Mouse (Mus musculus): ENCODE results near the gene Bsn.

The Bsn gene

DNA sequence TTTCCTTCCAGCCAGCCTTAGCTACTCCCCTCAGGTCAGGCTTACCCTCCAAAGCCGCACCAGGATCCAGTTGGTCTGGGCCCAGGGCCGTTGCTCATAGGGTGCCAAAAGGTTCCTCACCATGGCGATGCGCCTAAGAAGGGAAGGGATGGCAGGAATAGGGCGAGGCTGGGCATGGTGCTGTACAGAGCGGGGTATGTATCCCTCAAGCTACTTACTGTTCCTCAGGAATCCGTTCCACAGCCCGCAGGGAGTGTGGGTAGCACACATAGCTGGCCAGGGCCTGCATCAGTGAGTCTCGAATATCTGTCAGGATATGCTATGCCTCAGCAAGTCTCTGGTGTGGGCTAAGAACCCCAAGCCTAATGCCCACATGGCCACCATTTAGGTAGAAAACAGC lies 131.9 kb downstream of the Bsn start:
- Histone ChIP-seq H3K27me3 (ENCODE audit: control insufficient read depth, insufficient read depth, low read length, poor library complexity, severe bottlenecking) (no peaks in the 10 kb centered on the region), H3K36me3 (ENCODE audit: control insufficient read depth, insufficient read depth, low read length, poor library complexity, severe bottlenecking) (peaks cover 18% of the 10 kb centered on the region)
- no peak for DNase-seq (ENCODE audit: low read depth, low spot score)

DNA sequence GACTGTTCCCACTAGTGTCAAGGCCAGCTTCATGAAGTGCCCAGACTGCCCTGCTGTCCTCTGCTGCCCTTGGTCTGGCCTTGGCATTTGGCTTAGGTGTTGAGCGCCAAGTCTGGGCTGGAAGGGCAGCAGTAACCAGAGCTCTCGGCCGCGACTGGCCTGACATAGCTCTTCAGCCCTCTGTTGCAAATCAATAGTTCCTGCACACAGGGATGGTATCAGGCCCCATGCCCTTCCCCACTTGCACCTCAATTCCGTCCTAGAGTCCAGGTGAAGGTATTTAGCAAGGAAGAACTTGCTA lies 133.0 kb downstream of the Bsn start:
- peaks cover 16% of the 10 kb centered on the region for H3K36me3 ChIP-seq (ENCODE audit: control insufficient read depth, insufficient read depth, low read length, poor library complexity, severe bottlenecking)
- DNase-seq (ENCODE audit: low read depth, low spot score), result no peak
- no peaks in the 10 kb centered on the region for H3K27me3 ChIP-seq (ENCODE audit: control insufficient read depth, insufficient read depth, low read length, poor library complexity, severe bottlenecking)

DNA sequence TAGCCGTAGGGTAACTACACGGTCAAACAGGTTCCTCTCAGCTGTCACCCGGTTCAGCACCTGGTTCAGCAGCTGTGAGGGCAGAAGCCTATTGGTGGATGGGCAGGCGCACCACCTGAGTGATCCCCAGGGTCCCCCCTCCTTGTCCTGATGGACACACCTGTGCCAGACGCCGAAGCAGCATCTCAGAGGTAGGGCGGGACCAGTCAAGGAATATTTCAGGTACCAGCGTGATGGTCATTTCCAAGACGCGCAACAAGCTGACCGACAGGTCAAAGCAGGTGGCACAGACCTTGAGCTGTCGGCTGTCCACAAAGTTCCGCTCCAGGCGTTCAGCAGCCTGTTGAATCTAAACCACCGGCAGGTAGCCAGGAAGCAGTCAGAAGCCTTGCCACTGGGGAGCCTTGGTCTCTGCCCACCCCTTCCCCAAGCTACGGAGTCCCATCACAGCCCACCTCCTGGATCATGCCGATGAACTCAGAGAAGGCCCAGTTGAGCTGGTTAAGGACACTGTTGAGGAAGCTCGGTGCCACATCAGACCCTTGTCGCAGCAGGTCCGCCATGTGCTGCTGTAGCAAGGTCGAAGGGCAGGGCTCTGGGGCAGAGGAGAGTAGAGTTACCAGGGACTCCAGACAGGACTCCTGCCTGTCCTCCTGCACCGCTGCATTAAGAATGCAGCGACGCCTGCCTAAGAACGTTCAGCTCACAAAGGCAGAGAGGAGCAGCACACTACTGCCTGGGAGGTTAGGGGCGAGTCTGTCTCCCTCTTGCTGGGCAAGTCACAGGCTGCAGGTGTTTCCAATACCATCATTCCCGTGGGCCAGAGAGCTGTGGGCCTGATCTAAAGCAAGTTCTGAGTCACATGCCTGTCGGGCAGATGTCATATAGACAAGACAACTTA lies 133.6 kb downstream of the Bsn start:
- no peak for DNase-seq (ENCODE audit: low read depth, low spot score)
- H3K27me3 ChIP-seq (ENCODE audit: control insufficient read depth, insufficient read depth, low read length, poor library complexity, severe bottlenecking), result no peaks in the 10 kb centered on the region

DNA sequence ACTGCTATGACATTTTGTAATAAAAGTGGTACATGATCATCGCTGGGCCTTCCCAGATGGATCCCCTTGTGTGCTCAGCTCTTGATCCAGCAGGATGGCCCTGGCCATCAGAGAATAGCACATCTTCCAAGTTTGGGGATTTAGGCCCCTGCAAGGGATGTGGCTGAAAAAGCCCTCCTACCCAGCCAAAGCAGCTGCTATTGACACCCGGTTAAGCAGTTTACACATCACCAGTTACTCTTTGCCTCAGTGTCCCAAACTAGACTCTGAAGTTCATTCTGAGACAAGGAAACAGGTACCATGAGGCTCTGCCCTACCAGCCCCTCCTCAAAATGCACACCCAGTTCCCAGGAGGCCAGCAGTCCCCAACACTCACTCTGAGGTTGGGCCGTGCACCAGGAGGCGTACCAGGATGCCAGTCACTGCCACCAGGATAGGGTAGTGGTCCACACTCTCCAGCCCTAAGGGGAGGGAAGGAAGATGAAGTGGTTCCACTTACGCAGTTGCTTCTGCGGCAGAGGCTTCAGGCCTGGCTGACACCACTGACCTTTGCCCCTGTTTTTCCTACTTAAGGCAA lies 134.4 kb downstream of the Bsn start:
- peaks cover 14% of the 10 kb centered on the region for H3K36me3 ChIP-seq (ENCODE audit: control insufficient read depth, insufficient read depth, low read length, poor library complexity, severe bottlenecking)

More for the DNA sequence above, 133.6 kb downstream of the Bsn start:
- peaks cover 12% of the 10 kb centered on the region for H3K36me3 ChIP-seq (ENCODE audit: control insufficient read depth, insufficient read depth, low read length, poor library complexity, severe bottlenecking)

GRCm38 (mm10) chr9:108055061-108055460 lies 135.1 kb downstream of the Bsn start:
- Histone ChIP-seq H3K36me3 (ENCODE audit: control insufficient read depth, insufficient read depth, low read length, poor library complexity, severe bottlenecking) (peaks cover 12% of the 10 kb centered on the region), H3K27me3 (ENCODE audit: control insufficient read depth, insufficient read depth, low read length, poor library complexity, severe bottlenecking) (no peaks in the 10 kb centered on the region)
- DNase-seq (ENCODE audit: low read depth, low spot score), result no peak

More for the DNA sequence above, 134.4 kb downstream of the Bsn start:
- DNase-seq (ENCODE audit: low read depth, low spot score), result no peak
- H3K27me3 ChIP-seq (ENCODE audit: control insufficient read depth, insufficient read depth, low read length, poor library complexity, severe bottlenecking), result no peaks in the 10 kb centered on the region

DNA sequence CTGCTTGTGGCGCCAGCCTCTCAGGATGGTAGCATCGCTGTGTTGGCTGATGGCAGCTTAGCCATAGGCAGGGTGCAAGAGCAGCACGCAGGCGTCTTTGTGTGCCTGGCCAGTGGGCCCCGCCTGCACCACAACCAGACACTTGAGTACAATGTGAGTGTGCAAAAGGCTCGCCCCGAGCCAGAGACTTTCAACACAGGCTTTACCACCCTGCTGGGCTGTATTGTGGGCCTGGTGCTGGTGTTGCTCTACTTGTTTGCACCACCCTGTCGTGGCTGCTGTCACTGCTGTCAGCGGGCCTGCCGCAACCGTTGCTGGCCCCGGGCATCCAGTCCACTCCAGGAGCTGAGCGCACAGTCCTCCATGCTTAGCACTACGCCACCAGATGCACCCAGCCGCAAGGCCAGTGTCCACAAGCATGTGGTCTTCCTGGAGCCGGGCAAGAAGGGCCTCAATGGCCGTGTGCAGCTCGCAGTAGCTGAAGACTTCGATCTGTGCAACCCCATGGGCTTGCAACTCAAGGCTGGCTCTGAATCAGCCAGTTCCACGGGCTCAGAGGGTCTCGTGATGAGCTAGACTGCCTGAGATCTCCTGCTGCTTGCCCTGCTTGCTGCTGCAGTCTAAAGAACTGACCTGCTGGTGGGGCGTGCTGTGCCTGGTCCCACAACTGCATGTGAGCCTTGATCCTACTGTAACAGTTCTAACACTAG lies 135.7 kb downstream of the Bsn start:
- DNase-seq (ENCODE audit: low read depth, low spot score), result no peak
- Histone ChIP-seq H3K27me3 (ENCODE audit: control insufficient read depth, insufficient read depth, low read length, poor library complexity, severe bottlenecking) (no peaks in the 10 kb centered on the region), H3K36me3 (ENCODE audit: control insufficient read depth, insufficient read depth, low read length, poor library complexity, severe bottlenecking) (peaks cover 10% of the 10 kb centered on the region)

DNA sequence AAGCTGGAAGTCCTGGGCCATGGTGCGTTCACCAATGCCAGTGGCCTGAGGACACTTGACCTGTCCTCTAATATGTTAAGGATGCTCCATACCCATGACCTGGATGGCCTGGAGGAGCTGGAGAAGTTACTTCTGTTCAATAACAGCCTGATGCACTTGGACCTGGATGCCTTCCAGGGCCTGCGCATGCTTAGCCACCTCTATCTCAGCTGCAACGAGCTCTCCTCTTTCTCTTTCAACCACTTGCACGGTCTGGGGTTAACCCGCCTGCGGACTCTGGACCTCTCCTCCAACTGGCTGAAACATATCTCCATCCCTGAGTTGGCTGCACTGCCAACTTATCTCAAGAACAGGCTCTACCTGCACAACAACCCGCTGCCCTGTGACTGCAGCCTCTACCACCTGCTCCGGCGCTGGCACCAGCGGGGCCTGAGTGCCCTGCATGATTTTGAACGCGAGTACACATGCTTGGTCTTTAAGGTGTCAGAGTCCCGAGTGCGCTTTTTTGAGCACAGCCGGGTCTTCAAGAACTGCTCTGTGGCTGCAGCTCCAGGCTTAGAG lies 136.4 kb downstream of the Bsn start:
- Histone ChIP-seq H3K36me3 (ENCODE audit: control insufficient read depth, insufficient read depth, low read length, poor library complexity, severe bottlenecking) (peaks cover 10% of the 10 kb centered on the region), H3K27me3 (ENCODE audit: control insufficient read depth, insufficient read depth, low read length, poor library complexity, severe bottlenecking) (no peaks in the 10 kb centered on the region)
- no peak for DNase-seq (ENCODE audit: low read depth, low spot score)

- H3K27me3 ChIP-seq (ENCODE audit: control insufficient read depth, insufficient read depth, low read length, poor library complexity, severe bottlenecking), result no peaks in the 10 kb centered on the region
- peak; percentile 97 for DNase-seq (ENCODE audit: low read depth, low spot score)
- H3K36me3 ChIP-seq (ENCODE audit: control insufficient read depth, insufficient read depth, low read length, poor library complexity, severe bottlenecking), result peaks cover 8% of the 10 kb centered on the region
These were observed 137.1 kb downstream of the Bsn start, which contains the start of gene Amigo3 for GRCm38 (mm10) chr9:108052885-108053664. Amigo3 (plus strand) TSS chr9:108053159.

GRCm38 (mm10) chr9:108052411-108052810 lies 137.8 kb downstream of the Bsn start:
- DNase-seq (ENCODE audit: low read depth, low spot score), result no peak
- H3K36me3 ChIP-seq (ENCODE audit: control insufficient read depth, insufficient read depth, low read length, poor library complexity, severe bottlenecking), result peaks cover 8% of the 10 kb centered on the region
- H3K27me3 ChIP-seq (ENCODE audit: control insufficient read depth, insufficient read depth, low read length, poor library complexity, severe bottlenecking), result no peaks in the 10 kb centered on the region

GRCm38 (mm10) chr9:108051931-108052220 lies 138.3 kb downstream of the Bsn start:
- DNase-seq (ENCODE audit: low read depth, low spot score), result no peak
- Histone ChIP-seq H3K36me3 (ENCODE audit: control insufficient read depth, insufficient read depth, low read length, poor library complexity, severe bottlenecking) (peaks cover 8% of the 10 kb centered on the region), H3K27me3 (ENCODE audit: control insufficient read depth, insufficient read depth, low read length, poor library complexity, severe bottlenecking) (no peaks in the 10 kb centered on the region)

DNA sequence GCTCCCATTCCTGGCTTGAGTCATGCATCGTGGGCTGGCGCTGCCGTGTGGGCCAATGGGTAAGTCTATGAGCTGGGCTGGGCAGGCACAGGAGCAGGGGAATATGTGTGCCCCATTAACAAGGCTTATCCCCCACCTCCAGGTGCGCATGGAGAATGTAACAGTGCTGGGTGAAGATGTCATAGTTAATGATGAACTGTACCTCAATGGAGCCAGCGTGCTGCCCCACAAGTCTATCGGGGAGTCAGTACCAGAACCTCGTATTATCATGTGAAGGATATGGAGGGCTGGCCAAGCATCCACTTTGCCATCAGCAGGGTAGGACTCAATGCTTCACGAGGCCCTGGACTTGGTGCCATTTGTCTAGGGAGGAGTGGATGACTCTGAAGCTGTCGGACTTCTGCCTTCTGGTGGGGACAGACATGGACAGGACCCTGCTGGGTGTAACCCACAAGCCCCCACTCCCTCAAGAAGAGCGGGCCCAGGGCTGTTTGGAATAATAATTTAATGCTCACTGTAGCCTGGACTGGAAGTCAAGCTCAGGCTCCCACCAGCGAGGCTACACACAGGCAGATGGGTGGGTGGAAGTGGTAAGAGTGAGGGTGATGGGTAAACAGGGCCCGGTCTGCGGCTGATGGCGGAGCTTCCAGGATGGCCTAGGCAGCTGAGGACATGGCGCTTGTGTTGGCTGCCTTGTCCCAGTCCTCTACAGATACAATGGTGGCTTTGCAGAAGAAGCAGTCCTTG lies 138.8 kb downstream of the Bsn start:
- Histone ChIP-seq H3K36me3 (ENCODE audit: control insufficient read depth, insufficient read depth, low read length, poor library complexity, severe bottlenecking) (peaks cover 5% of the 10 kb centered on the region), H3K27me3 (ENCODE audit: control insufficient read depth, insufficient read depth, low read length, poor library complexity, severe bottlenecking) (no peaks in the 10 kb centered on the region)
- no peak for DNase-seq (ENCODE audit: low read depth, low spot score)

DNA sequence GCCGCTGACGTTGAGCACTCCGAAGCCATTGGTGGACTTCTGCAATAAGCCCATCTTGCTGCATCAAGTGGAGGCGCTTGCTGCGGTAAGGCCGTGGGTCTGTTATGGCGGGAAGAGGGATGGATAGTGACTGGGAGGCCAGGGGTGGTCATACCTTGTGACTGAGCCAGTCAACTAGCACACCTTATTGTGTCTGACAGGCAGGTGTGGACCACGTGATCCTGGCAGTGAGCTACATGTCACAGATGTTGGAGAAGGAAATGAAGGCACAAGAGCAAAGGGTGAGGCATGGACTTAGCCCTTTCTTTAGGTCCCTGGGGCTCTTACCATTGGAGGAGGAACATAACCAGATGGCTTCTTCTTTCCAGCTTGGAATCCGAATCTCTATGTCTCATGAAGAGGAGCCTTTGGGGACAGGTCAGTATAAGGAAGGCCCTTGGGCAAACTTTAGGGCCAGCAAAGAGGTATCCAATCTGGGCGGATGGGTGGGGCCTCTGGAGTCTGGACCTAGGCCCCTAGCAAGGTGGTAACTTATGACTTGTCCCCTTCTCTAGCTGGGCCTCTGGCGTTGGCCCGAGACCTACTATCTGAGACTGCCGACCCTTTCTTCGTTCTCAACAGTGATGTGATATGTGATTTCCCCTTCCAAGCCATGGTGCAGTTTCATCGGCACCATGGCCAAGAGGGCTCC lies 140.5 kb downstream of the Bsn start:
- no peaks in the 10 kb centered on the region for H3K27me3 ChIP-seq (ENCODE audit: control insufficient read depth, insufficient read depth, low read length, poor library complexity, severe bottlenecking)
- no peak for DNase-seq (ENCODE audit: low read depth, low spot score)
- peaks cover 8% of the 10 kb centered on the region for H3K36me3 ChIP-seq (ENCODE audit: control insufficient read depth, insufficient read depth, low read length, poor library complexity, severe bottlenecking)

- no peaks in the 10 kb centered on the region for H3K27me3 ChIP-seq (ENCODE audit: control insufficient read depth, insufficient read depth, low read length, poor library complexity, severe bottlenecking)
- H3K36me3 ChIP-seq (ENCODE audit: control insufficient read depth, insufficient read depth, low read length, poor library complexity, severe bottlenecking), result peaks cover 8% of the 10 kb centered on the region
- DNase-seq (ENCODE audit: low read depth, low spot score), result peak; percentile 98
These were observed 141.1 kb downstream of the Bsn start, which contains the start of gene Gmppb for GRCm38 (mm10) chr9:108049016-108049455. Gmppb (plus strand) TSS chr9:108049242.

Measured in splenic B cell, adult 2 months (primary cell).